Mouse (Mus musculus) liver, adult 2 months (tissue): ENCODE measurements around the gene Olfr553. TPM values are rescaled to one million over a fixed set of nuclear protein-coding genes. Genes with fewer than 3 reads are reported as not detected.

Experiments
- DNase-seq: peaks from one replicate; pipeline ENCODE4 v3.0.0-alpha.2; 2011; ENCODE audit warnings: low read depth, low spot score; ENCODE audit errors: extremely low read depth
- H3K27ac ChIP-seq: fragments of 200-500 bp; replicated peaks from 2 replicates; pipeline ENCODE4 v1.5.1; 2012; ENCODE audit warnings: low read depth, mild to moderate bottlenecking, control low read depth, inconsistent platforms, low read length; ENCODE audit not compliant: insufficient read depth
- H3K27me3 ChIP-seq: fragments of 200-500 bp; 2 replicates; pipeline ENCODE4 v1.6.1; 2012; ENCODE audit warnings: mild to moderate bottlenecking, moderate library complexity, low read length, inconsistent platforms; ENCODE audit not compliant: control insufficient read depth, insufficient read depth
- H3K36me3 ChIP-seq: fragments of 200-500 bp; 2 replicates; pipeline ENCODE4 v1.6.1; 2012; ENCODE audit warnings: low read length, inconsistent platforms; ENCODE audit not compliant: control insufficient read depth, insufficient read depth
- H3K4me1 ChIP-seq: fragments of 200-500 bp; 2 replicates; pipeline ENCODE4 v1.6.1; 2011; ENCODE audit warnings: low read length; ENCODE audit not compliant: control insufficient read depth, insufficient read depth
- H3K4me3 ChIP-seq: fragments of 200-500 bp; 2 replicates; pipeline ENCODE4 v1.5.1; 2011; ENCODE audit warnings: low read depth, mild to moderate bottlenecking, control low read depth, low read length, moderate library complexity; ENCODE audit not compliant: insufficient read depth
- H3K79me2 ChIP-seq: fragments of 200-500 bp; 2 replicates; pipeline ENCODE4 v1.6.1; 2012; ENCODE audit warnings: inconsistent platforms, mild to moderate bottlenecking, low read length, moderate library complexity; ENCODE audit not compliant: control insufficient read depth, insufficient read depth
- H3K9ac ChIP-seq: fragments of 200-500 bp; 2 replicates; pipeline ENCODE4 v1.6.1; 2012; ENCODE audit warnings: low read depth, mild to moderate bottlenecking, control low read depth, inconsistent platforms, low read length
- CTCF ChIP-seq: fragments of 200-500 bp; IDR thresholded peaks from 2 replicates; pipeline ENCODE4 v1.5.1; 2011; ENCODE audit warnings: low read depth, low read length, control low read depth
- POLR2A ChIP-seq: fragments of 200-500 bp; IDR thresholded peaks from 2 replicates; pipeline ENCODE4 v1.6.1; 2011; ENCODE audit warnings: low read length, control low read depth; ENCODE audit not compliant: insufficient read depth; ENCODE audit errors: extremely low read depth
- WGBS: fragments of 180-500 bp; shearing (Covaris S2); methylation state at CpG from one replicate; pipeline ENCODE4 v1.1.7; 2018; 5-methylcytosine and 5-hydroxymethylcytosine counted together
- polyA plus RNA-seq: library from polyadenylated mRNA; depleted of rRNA; stranded (reverse); fragments of >200 nt; gene quantifications from 2 replicates; pipeline ENCODE4 v1.2.3, GENCODE M21; 2012; rRNA removed
- total RNA-seq: library from RNA; depleted of rRNA; stranded (reverse); fragments of >200 nt; gene quantifications from 2 replicates; pipeline ENCODE4 v1.2.3, GENCODE M21; 2014; rRNA removed

Olfr553 gene
- total and polyA plus RNA-seq, 2 experiments, result not detected

DNA sequence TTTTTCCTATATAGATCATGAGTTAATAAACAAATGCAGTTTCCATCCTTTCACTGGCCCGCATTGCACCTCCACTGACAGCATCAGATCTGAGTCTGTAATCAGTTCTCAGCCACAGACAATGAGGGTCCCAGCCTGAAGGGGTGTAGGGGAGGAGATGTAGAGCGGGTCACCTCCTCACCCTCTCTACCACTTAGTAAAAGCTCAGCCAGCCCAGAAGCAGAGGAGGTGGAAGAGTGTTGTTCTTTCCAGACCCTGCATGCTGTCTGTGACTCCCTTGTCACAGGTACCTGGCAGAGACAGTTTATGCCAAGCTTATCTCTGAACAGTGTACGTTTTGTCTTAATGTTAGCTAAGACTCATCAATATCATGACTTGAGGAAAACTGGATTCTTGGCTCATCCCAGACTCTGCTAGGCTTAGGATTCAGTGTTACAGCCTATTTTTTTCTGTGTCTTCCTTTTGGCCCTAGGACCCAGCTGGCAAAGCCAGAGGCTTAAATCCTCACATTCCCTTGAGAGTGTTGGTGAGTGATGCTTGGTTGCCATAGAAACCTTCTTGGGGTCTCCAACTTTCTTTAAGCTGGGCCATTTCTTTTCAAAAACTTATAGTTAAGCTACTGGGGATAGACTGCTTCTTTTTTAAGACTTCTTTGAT, 44.7 kb downstream of the Olfr553 start:
- H3K79me2 ChIP-seq, result no peaks in the 10 kb centered on the region
- no peak overlapping the region for H3K4me3 ChIP-seq
- H3K36me3 ChIP-seq, result no peaks in the 10 kb centered on the region
- 91% methylated on average over 3 of the region's 3 CpGs for WGBS
- no peaks in the 10 kb centered on the region for H3K4me1 ChIP-seq
- TF ChIP-seq CTCF (no peak), POLR2A (no peak)
- no peak for DNase-seq
- H3K9ac ChIP-seq, result no peak overlapping the region
- no peaks in the 10 kb centered on the region for H3K27me3 ChIP-seq
- no peak overlapping the region for H3K27ac ChIP-seq

DNA sequence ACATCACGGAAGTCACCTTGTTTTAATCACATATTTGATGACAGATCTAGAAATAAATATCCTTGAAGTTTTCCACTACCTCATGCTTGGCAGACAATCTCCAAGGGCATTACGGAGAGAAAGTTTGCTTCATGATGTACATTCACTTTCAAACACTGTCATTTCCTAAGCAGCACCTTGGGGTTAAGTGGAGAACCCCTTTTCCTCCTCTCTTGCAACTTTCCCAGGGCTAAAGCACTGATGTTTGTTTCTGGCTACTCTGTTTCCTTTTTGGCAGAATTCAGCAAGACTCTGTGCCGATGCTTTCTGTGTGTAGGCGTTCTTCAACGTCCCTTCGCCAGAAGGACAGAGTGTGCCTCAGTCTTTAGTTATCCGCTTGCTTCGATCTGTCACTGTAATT, 46.9 kb downstream of the Olfr553 start, which contains the start of gene Olfr550:
Gene Olfr550, plus strand, starts transcription at position 301 of the 400 bp plus-strand sequence.
- H3K27me3 ChIP-seq, result no peaks in the 10 kb centered on the region
- no peaks in the 10 kb centered on the region for H3K4me1 ChIP-seq
- H3K4me3 ChIP-seq, result no peak within 1 kb of the TSS
- TF ChIP-seq POLR2A (no peak), CTCF (no peak)
- no peaks in the 10 kb centered on the region for H3K36me3 ChIP-seq
- no peak for DNase-seq
- no peak within 1 kb of the TSS for H3K27ac ChIP-seq
- WGBS, result 90% methylated on average over 8 of the region's 8 CpGs
- no peaks in the 10 kb centered on the region for H3K79me2 ChIP-seq
- H3K9ac ChIP-seq, result no peak within 1 kb of the TSS

DNA sequence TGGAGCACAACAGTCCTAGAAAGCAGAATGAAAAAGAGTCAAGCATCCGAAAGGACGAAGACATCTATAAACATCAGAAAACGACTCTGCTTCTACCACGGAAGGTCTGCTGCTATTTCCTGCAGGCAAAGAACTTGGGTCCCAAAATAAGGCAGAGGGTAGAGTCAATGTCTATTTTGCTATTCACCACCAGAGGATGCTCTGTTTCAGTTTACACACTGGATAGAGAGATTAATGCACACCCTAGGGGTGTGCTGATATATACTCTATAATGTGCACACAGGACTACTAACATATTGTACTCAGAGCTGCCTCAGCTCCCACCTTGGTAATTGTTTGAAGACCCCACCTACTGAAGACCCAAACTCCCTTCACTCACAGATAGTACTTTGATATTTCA, 51.8 kb downstream of the Olfr553 start:
- 94% methylated on average over 4 of the region's 4 CpGs for WGBS
- no peaks in the 10 kb centered on the region for H3K79me2 ChIP-seq
- H3K4me1 ChIP-seq, result peaks cover 4% of the 10 kb centered on the region; the same call in 1 of the 2 replicates

DNA sequence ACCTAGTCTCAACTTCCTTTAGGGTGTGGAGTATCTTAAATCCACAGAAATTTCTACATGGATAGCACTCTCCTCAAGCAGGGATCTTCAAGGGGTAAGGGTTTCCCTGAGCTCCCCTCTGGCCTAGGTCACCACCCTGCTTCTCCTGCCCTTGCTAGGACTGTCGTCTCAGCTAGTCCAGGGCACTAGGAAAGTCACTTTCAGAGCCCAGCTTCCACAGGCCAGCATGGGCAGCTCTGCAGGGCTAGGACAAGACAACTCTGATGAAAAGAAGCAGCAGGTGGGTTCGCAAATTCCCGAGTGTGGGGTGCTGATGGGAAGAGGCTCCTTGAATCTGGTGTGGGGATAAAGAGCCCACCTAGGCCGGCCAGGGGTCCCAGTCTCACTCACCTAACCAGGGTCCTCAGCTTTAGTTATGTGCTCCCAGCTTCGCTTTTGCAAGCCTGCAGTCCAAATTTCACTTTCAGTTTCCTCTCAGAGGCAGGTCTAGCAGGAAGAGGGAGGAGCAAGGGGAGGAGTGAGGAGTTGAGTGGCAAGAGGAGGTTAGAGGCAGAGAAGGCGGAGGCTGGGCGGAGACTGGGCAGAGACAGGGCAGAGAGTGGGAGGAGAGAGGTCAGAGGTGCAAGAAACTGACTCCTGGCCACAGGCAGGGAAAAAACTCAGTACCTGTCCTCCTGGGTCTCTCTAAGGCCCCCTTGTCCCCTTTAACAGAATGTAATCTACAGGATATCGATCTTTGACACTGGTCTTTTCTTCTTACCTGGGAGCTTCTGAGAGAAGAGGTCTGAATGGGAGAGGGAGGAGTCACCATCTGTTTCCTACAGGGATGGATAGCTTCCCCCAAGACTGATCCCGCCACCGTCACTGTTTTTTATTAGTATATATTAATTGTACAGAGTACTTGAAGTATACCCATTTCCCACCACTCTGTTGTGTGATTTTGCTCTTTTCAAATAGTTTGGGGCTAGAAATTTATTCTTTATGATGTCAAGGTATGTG, 52.7 kb downstream of the Olfr553 start, which contains the start of gene Trim21:
Gene Trim21, minus strand, starts transcription at position 488 of the 999 bp plus-strand sequence.
- Histone ChIP-seq H3K4me3 (peak within 1 kb of the TSS; percentile 58), H3K27ac (peak within 1 kb of the TSS; percentile 64), H3K36me3 (peaks cover 20% of the 10 kb centered on the region), H3K9ac (peak within 1 kb of the TSS; percentile 73), H3K4me1 (peaks cover 4% of the 10 kb centered on the region; the same call in 1 of the 2 replicates), H3K27me3 (no peaks in the 10 kb centered on the region), H3K79me2 (no peaks in the 10 kb centered on the region)
- TF ChIP-seq POLR2A (0 out of 2 replicates have a peak, but pooled peaks have one; percentile 23), CTCF (no peak)
- DNase-seq, result peak; percentile 96
- 11% methylated on average over 10 of the region's 10 CpGs for WGBS

More for the DNA sequence above, 51.8 kb downstream of the Olfr553 start:
- peaks cover 11% of the 10 kb centered on the region; the same call in 1 of the 2 replicates for H3K36me3 ChIP-seq
- H3K4me3 ChIP-seq, result no peak overlapping the region
- no peak overlapping the region for H3K9ac ChIP-seq
- H3K27me3 ChIP-seq, result no peaks in the 10 kb centered on the region
- TF ChIP-seq CTCF (no peak), POLR2A (no peak)
- no peak overlapping the region for H3K27ac ChIP-seq
- no peak for DNase-seq

Other genes with a start within 250 kb of the Olfr553 start
- gene Rrm1, start 176.5 kb downstream of the Olfr553 start, total RNA-seq, result 7.9 and 10.4 TPM in 2 replicates
- gene Rrm1, start 176.5 kb downstream of the Olfr553 start, polyA plus RNA-seq, result 2.2 and 2.3 TPM in 2 replicates
- not detected in 2 replicates for gene Olfr543, start 136.5 kb downstream of the Olfr553 start, total RNA-seq
- not detected in 2 replicates for gene Olfr543, start 136.5 kb downstream of the Olfr553 start, polyA plus RNA-seq
- not detected in 2 replicates for gene Olfr544, start 129.9 kb downstream of the Olfr553 start, total RNA-seq
- gene Olfr544, start 129.9 kb downstream of the Olfr553 start, polyA plus RNA-seq, result not detected in 2 replicates
- gene Olfr545, start 118.6 kb downstream of the Olfr553 start, total RNA-seq, result not detected in 2 replicates
- gene Olfr545, start 118.6 kb downstream of the Olfr553 start, polyA plus RNA-seq, result not detected in 2 replicates
- gene Olfr547, start 83.5 kb downstream of the Olfr553 start, total RNA-seq, result not detected in 2 replicates
- not detected in 2 replicates for gene Olfr547, start 83.5 kb downstream of the Olfr553 start, polyA plus RNA-seq
- gene Olfr548-ps1, start 77.3 kb downstream of the Olfr553 start, total RNA-seq, result not detected in 2 replicates
- not detected in 2 replicates for gene Olfr548-ps1, start 77.3 kb downstream of the Olfr553 start, polyA plus RNA-seq
- gene Olfr549, start 68.3 kb downstream of the Olfr553 start, total RNA-seq, result not detected in 2 replicates
- not detected in 2 replicates for gene Olfr549, start 68.3 kb downstream of the Olfr553 start, polyA plus RNA-seq
- 8.3 and 10.1 TPM in 2 replicates for gene Trim21, start 52.7 kb downstream of the Olfr553 start, total RNA-seq
- 3.0 and 3.6 TPM in 2 replicates for gene Trim21, start 52.7 kb downstream of the Olfr553 start, polyA plus RNA-seq
- not detected in 2 replicates for gene Olfr550, start 46.8 kb downstream of the Olfr553 start, total RNA-seq
- not detected in 2 replicates for gene Olfr550, start 46.8 kb downstream of the Olfr553 start, polyA plus RNA-seq
- not detected in 2 replicates for gene Olfr551, start 26.3 kb downstream of the Olfr553 start, total RNA-seq
- not detected in 2 replicates for gene Olfr551, start 26.3 kb downstream of the Olfr553 start, polyA plus RNA-seq
- not detected in 2 replicates for gene Olfr552, start 20.4 kb downstream of the Olfr553 start, total RNA-seq
- not detected in 2 replicates for gene Olfr552, start 20.4 kb downstream of the Olfr553 start, polyA plus RNA-seq
- gene Olfr554, start 20.2 kb upstream of the Olfr553 start, total RNA-seq, result not detected in 2 replicates
- gene Olfr554, start 20.2 kb upstream of the Olfr553 start, polyA plus RNA-seq, result not detected in 2 replicates
- not detected in 2 replicates for gene Olfr555, start 40.6 kb upstream of the Olfr553 start, total RNA-seq
- not detected in 2 replicates for gene Olfr555, start 40.6 kb upstream of the Olfr553 start, polyA plus RNA-seq
- gene Olfr556, start 46.7 kb upstream of the Olfr553 start, total RNA-seq, result not detected in 2 replicates
- gene Olfr556, start 46.7 kb upstream of the Olfr553 start, polyA plus RNA-seq, result not detected in 2 replicates
- gene Trim68, start 69.1 kb upstream of the Olfr553 start, total RNA-seq, result 2.3 and 3.0 TPM in 2 replicates
- 2.7 and 4.7 TPM in 2 replicates for gene Trim68, start 69.1 kb upstream of the Olfr553 start, polyA plus RNA-seq
- gene Olfr557, start 77.7 kb upstream of the Olfr553 start, total RNA-seq, result not detected in 2 replicates
- not detected in 2 replicates for gene Olfr557, start 77.7 kb upstream of the Olfr553 start, polyA plus RNA-seq
- 0.07 TPM in 1 of 2 replicates, not detected in the other for gene Olfr558, start 84.0 kb upstream of the Olfr553 start, total RNA-seq
- gene Olfr558, start 84.0 kb upstream of the Olfr553 start, polyA plus RNA-seq, result 0.02 TPM in 2 replicates
- gene Olfr33, start 100.9 kb upstream of the Olfr553 start, total RNA-seq, result not detected in 2 replicates
- not detected in 2 replicates for gene Olfr33, start 100.9 kb upstream of the Olfr553 start, polyA plus RNA-seq
- gene Olfr559, start 109.3 kb upstream of the Olfr553 start, total RNA-seq, result not detected in 2 replicates
- gene Olfr559, start 109.3 kb upstream of the Olfr553 start, polyA plus RNA-seq, result not detected in 2 replicates
- not detected in 2 replicates for gene Olfr560, start 141.1 kb upstream of the Olfr553 start, total RNA-seq
- gene Olfr560, start 141.1 kb upstream of the Olfr553 start, polyA plus RNA-seq, result not detected in 2 replicates
- 0.09 TPM in 1 of 2 replicates, not detected in the other for gene Olfr78, start 141.3 kb upstream of the Olfr553 start, total RNA-seq
- not detected in 2 replicates for gene Olfr78, start 141.3 kb upstream of the Olfr553 start, polyA plus RNA-seq
- not detected in 2 replicates for gene Olfr561, start 153.0 kb upstream of the Olfr553 start, total RNA-seq
- not detected in 2 replicates for gene Olfr561, start 153.0 kb upstream of the Olfr553 start, polyA plus RNA-seq
- gene Olfr564, start 185.3 kb upstream of the Olfr553 start, total RNA-seq, result not detected in 2 replicates
- gene Olfr564, start 185.3 kb upstream of the Olfr553 start, polyA plus RNA-seq, result not detected in 2 replicates
- gene Olfr566, start 240.5 kb upstream of the Olfr553 start, total RNA-seq, result not detected in 2 replicates
- gene Olfr566, start 240.5 kb upstream of the Olfr553 start, polyA plus RNA-seq, result not detected in 2 replicates